In the genomic region with DNA sequence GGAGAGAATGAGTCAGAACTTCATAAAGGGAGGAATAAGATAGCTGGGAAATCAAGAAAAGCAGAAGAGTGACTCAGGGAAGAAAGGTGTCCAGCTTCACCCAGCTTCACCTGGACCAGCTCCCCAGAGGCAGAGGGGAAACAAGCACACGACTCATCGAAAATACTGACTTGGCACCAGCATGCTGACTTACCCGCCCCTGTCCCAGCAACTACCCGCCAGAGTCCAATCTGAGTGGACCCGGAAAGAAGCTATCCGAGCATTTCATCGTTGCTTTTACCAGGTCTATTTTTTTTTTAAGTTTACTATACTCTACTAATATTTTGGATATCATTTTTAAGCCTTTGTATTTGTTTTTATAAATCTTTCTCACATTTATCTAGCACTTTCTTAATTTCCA, we compare ENCODE assay signal across 22 mouse cellular contexts. TPM values are rescaled to one million over a fixed set of nuclear protein-coding genes. Genes with fewer than 3 reads are reported as not detected.
A peak's percentile ranks its signal among the peaks of the same experiment; 100 is the strongest.
DNase-seq lines count a peak whose midpoint lies in the region; ATAC-seq and TF ChIP-seq lines count a peak whose summit lies in the region.
"Had no signal": no experiment of that assay in that cellular context is flagged by ENCODE, and none has a peak within 500 bp of the region (broad histone marks: within the 10 kb centered on the region; RNA-seq: fewer than 3 reads in every experiment).

No protein-coding gene starts in this region.

- WGBS in intestine, embryonic 15.5 days: 80% methylated on average over 7 of the region's 7 CpGs
- 75% methylated on average over 7 of the region's 7 CpGs for WGBS in intestine, embryonic 16.5 days
- 33% methylated on average over 7 of the region's 7 CpGs for WGBS in liver, adult 2 months
- WGBS in liver, embryonic 11.5 days: 86% methylated on average over 7 of the region's 7 CpGs

- no peak overlapping the region for H3K9ac ChIP-seq in intestine, embryonic 15.5 days
- no peak overlapping the region for H3K9ac ChIP-seq in intestine, embryonic 16.5 days (ENCODE audit: low read depth, low read length)
- H3K9ac ChIP-seq in liver, adult 2 months (ENCODE audit: low read depth, low read length): no peak overlapping the region
- H3K9ac ChIP-seq in liver, embryonic 11.5 days (ENCODE audit: low read depth, low read length): no peak overlapping the region
- H3K9ac ChIP-seq: embryonic facial prominence, embryonic 13.5 days; forebrain, embryonic 12.5 days; hindbrain, embryonic 12.5 days had no signal

- no peak overlapping the region for H3K27ac ChIP-seq in intestine, embryonic 15.5 days
- H3K27ac ChIP-seq in intestine, embryonic 16.5 days (ENCODE audit: low read length): no peak overlapping the region
- no peak overlapping the region for H3K27ac ChIP-seq in liver, adult 2 months (replicated peaks; ENCODE audit: insufficient read depth, low read depth, low read length)
- H3K27ac ChIP-seq in liver, embryonic 11.5 days (ENCODE audit: low read depth, low read length): no peak overlapping the region
- H3K27ac ChIP-seq: embryonic facial prominence, embryonic 13.5 days; forebrain, embryonic 12.5 days; heart, embryonic 10.5 days; hindbrain, embryonic 12.5 days had no signal

- TF ChIP-seq POLR2A in liver, adult 2 months (IDR thresholded peaks at IDR 0.05; ENCODE audit: extremely low read depth, insufficient read depth, low read length): no peak

- ATAC-seq in intestine, embryonic 15.5 days: 0 out of 2 replicates have a peak, but pooled peaks have one; percentile 25
- no peak for ATAC-seq in intestine, embryonic 16.5 days
- ATAC-seq in liver, embryonic 11.5 days (replicated peaks; ENCODE audit: low FRiP score): no peak
- no peak for ATAC-seq in megakaryocyte progenitor cell, adult 5-6 weeks (replicated peaks; ENCODE audit: poor library complexity)
- ATAC-seq: activated CD4-positive, CD25-positive, alpha-beta regulatory T cell, adult 4 months; forebrain, embryonic 16.5 days; Patski had no signal

- H3K36me3 ChIP-seq in intestine, embryonic 15.5 days: no peaks in the 10 kb centered on the region
- no peaks in the 10 kb centered on the region for H3K36me3 ChIP-seq in intestine, embryonic 16.5 days (ENCODE audit: control insufficient read depth, insufficient read depth, low read length)
- no peaks in the 10 kb centered on the region for H3K36me3 ChIP-seq in liver, adult 2 months (ENCODE audit: control insufficient read depth, insufficient read depth, low read length)
- H3K36me3 ChIP-seq in liver, embryonic 11.5 days (ENCODE audit: control insufficient read depth, insufficient read depth, low read length): no peaks in the 10 kb centered on the region
- H3K36me3 ChIP-seq: embryonic facial prominence, embryonic 13.5 days; forebrain, embryonic 12.5 days; heart, embryonic 10.5 days; hindbrain, embryonic 12.5 days had no signal

- peaks cover 18% of the 10 kb centered on the region; the same call in 1 of the 2 replicates for H3K79me2 ChIP-seq in liver, adult 2 months (ENCODE audit: control insufficient read depth, insufficient read depth, low read length)

- H3K9me3 ChIP-seq in intestine, embryonic 15.5 days: no peaks in the 10 kb centered on the region
- H3K9me3 ChIP-seq in intestine, embryonic 16.5 days (ENCODE audit: control insufficient read depth, low read length): no peaks in the 10 kb centered on the region
- H3K9me3 ChIP-seq in liver, embryonic 11.5 days (ENCODE audit: control insufficient read depth, low read length): no peaks in the 10 kb centered on the region
- H3K9me3 ChIP-seq: embryonic facial prominence, embryonic 13.5 days; forebrain, embryonic 12.5 days; heart, embryonic 10.5 days; hindbrain, embryonic 12.5 days had no signal

- DNase-seq in liver, adult 2 months (ENCODE audit: extremely low read depth, low read depth, low spot score): peak; percentile 74
- DNase-seq in liver, embryonic 11.5 days (ENCODE audit: low spot score): no peak
- peak; percentile 53 to 86 for DNase-seq in kidney, postnatal 25 days
- DNase-seq in cerebellum, postnatal 36 days: no peak
- DNase-seq: adrenal gland, adult 2 months; cerebellum, adult 11 months; cerebellum, adult 8-10 months; cerebellum, postnatal 14 days; gastrocnemius, postnatal 10 days; heart, adult 18-20 months; heart, postnatal 10 days; heart, postnatal 4 days had no signal

- H3K4me3 ChIP-seq in intestine, embryonic 15.5 days (replicated peaks): no peak overlapping the region
- H3K4me3 ChIP-seq in intestine, embryonic 16.5 days (ENCODE audit: low read length): no peak overlapping the region
- H3K4me3 ChIP-seq in liver, adult 2 months (ENCODE audit: insufficient read depth, low read depth, low read length): no peak overlapping the region
- no peak overlapping the region for H3K4me3 ChIP-seq in liver, embryonic 11.5 days (ENCODE audit: low read depth, low read length)
- H3K4me3 ChIP-seq: embryonic facial prominence, embryonic 13.5 days; forebrain, embryonic 12.5 days; heart, embryonic 10.5 days; hindbrain, embryonic 12.5 days had no signal

- H3K4me2 ChIP-seq in intestine, embryonic 15.5 days (replicated peaks): no peak overlapping the region
- no peak overlapping the region for H3K4me2 ChIP-seq in intestine, embryonic 16.5 days (ENCODE audit: low read depth, low read length)
- H3K4me2 ChIP-seq in liver, embryonic 11.5 days: no peak overlapping the region
- H3K4me2 ChIP-seq: embryonic facial prominence, embryonic 13.5 days; forebrain, embryonic 12.5 days; hindbrain, embryonic 12.5 days had no signal

- H3K4me1 ChIP-seq in intestine, embryonic 15.5 days (replicated peaks): no peaks in the 10 kb centered on the region
- peaks cover 3% of the 10 kb centered on the region; the same call in 1 of the 2 replicates for H3K4me1 ChIP-seq in intestine, embryonic 16.5 days (ENCODE audit: control insufficient read depth, insufficient read depth, low read length)
- H3K4me1 ChIP-seq in liver, adult 2 months (ENCODE audit: control insufficient read depth, insufficient read depth, low read length): no peaks in the 10 kb centered on the region
- 0 out of 2 replicates have a peak, but pooled peaks cover 4% of the 10 kb centered on the region for H3K4me1 ChIP-seq in liver, embryonic 11.5 days (replicated peaks; ENCODE audit: control insufficient read depth, insufficient read depth, low read length)

- no peak for TF ChIP-seq CTCF in liver, adult 2 months (IDR thresholded peaks at IDR 0.05; ENCODE audit: low read depth, low read length)

- H3K27me3 ChIP-seq in intestine, embryonic 15.5 days (replicated peaks): no peaks in the 10 kb centered on the region
- no peaks in the 10 kb centered on the region for H3K27me3 ChIP-seq in intestine, embryonic 16.5 days (replicated peaks; ENCODE audit: control insufficient read depth, insufficient read depth, low read length)
- no peaks in the 10 kb centered on the region for H3K27me3 ChIP-seq in liver, adult 2 months (ENCODE audit: control insufficient read depth, insufficient read depth, low read length)
- H3K27me3 ChIP-seq in liver, embryonic 11.5 days (replicated peaks; ENCODE audit: control insufficient read depth, insufficient read depth, low read length): no peaks in the 10 kb centered on the region
- H3K27me3 ChIP-seq: embryonic facial prominence, embryonic 13.5 days; forebrain, embryonic 12.5 days; hindbrain, embryonic 12.5 days; Patski had no signal

RNA-seq across cellular contexts. Expression of gene Ankrd28, which starts 29.5 kb away (rescaled TPM):
- 6.7 and 7.4 TPM in 2 replicates for polyA plus RNA-seq in intestine, embryonic 15.5 days (2015; fragmentation: Nextera tagmentation; extraction: Ambion mirVana)
- 5.1 and 5.4 TPM in 2 replicates for polyA plus RNA-seq in intestine, embryonic 16.5 days (2015; fragmentation: Nextera tagmentation; extraction: Ambion mirVana)
- total RNA-seq in liver, adult 2 months (2014; rRNA removed): 23.1 and 27.7 TPM in 2 replicates
- 3.4 and 4.0 TPM in 2 replicates for polyA plus RNA-seq in liver, adult 2 months (2012; rRNA removed)
- polyA plus RNA-seq in liver, embryonic 11.5 days (2014; fragmentation: Nextera tagmentation; extraction: Ambion mirVana): 8.5 and 8.7 TPM in 2 replicates
- total RNA-seq in megakaryocyte progenitor cell, adult 5-6 weeks (2015): 131 and 140 TPM in 2 replicates
- 186 and 238 TPM in 2 replicates for total RNA-seq in megakaryocyte progenitor cell, adult 5-6 weeks (2017)

Comparison
In these comparisons a context has a peak if more than half of its experiments do, and no peak if none do; other contexts are left out.
1. DNase-seq: peak in liver, adult 2 months (single experiment) and kidney, postnatal 25 days (2 of 2); none in liver, embryonic 11.5 days (single experiment) and cerebellum, postnatal 36 days (0 of 2).